Mouse (Mus musculus): Measurements from ENCODE around the gene Btbd35f13. TPM values are rescaled to one million over a fixed set of nuclear protein-coding genes. Genes with fewer than 3 reads are reported as not detected.
"Not testable (repeated sequence)": the region's sequence is repeated elsewhere in the genome, so short reads cannot be mapped to it uniquely, and the experiment has no call there.

Gene Btbd35f13
- not detected in 2 replicates for polyA plus RNA-seq (2015; fragmentation: Nextera tagmentation; extraction: Ambion mirVana)

GRCm38 (mm10) chrX:33656872-33657271, at the start of gene Btbd35f13:
Gene Btbd35f13, plus strand, starts transcription at chrX:33657172.
- H3K4me3 ChIP-seq (ENCODE audit: low read length); H3K4me1 ChIP-seq (ENCODE audit: control insufficient read depth, insufficient read depth, low read length); H3K9me3 ChIP-seq (replicated peaks; ENCODE audit: control insufficient read depth, low read length); H3K36me3 ChIP-seq (ENCODE audit: control insufficient read depth, insufficient read depth); H3K27me3 ChIP-seq (ENCODE audit: control insufficient read depth, insufficient read depth, low read length); H3K27ac ChIP-seq (ENCODE audit: low read length); H3K9ac ChIP-seq (ENCODE audit: low read length); ATAC-seq (replicated peaks; ENCODE audit: extremely low read depth, insufficient read depth, low FRiP score); H3K4me2 ChIP-seq (ENCODE audit: low read depth, low read length): not testable (repeated sequence)
- 86% methylated on average over 2 of the region's 3 CpGs for WGBS

GRCm38 (mm10) chrX:33702249-33702648, 45.3 kb downstream of the Btbd35f13 start, which contains the start of gene Btbd35f14:
Gene Btbd35f14, minus strand, starts transcription at chrX:33702349.
- not testable (repeated sequence) for ATAC-seq (replicated peaks; ENCODE audit: extremely low read depth, insufficient read depth, low FRiP score); H3K4me1 ChIP-seq (ENCODE audit: control insufficient read depth, insufficient read depth, low read length); H3K4me2 ChIP-seq (ENCODE audit: low read depth, low read length); H3K4me3 ChIP-seq (ENCODE audit: low read length); H3K9ac ChIP-seq (ENCODE audit: low read length); H3K27me3 ChIP-seq (ENCODE audit: control insufficient read depth, insufficient read depth, low read length); H3K9me3 ChIP-seq (replicated peaks; ENCODE audit: control insufficient read depth, low read length); H3K27ac ChIP-seq (ENCODE audit: low read length); H3K36me3 ChIP-seq (ENCODE audit: control insufficient read depth, insufficient read depth)
- no CpG with 5 or more reads among the region's 3 CpGs for WGBS

Other genes with a start within 250 kb of the Btbd35f13 start
- gene Btbd35f15, start 79.9 kb upstream of the Btbd35f13 start, polyA plus RNA-seq (2015; fragmentation: Nextera tagmentation; extraction: Ambion mirVana) = not detected in 2 replicates
- not detected in 2 replicates for gene Btbd35f14, start 45.2 kb downstream of the Btbd35f13 start, polyA plus RNA-seq (2015; fragmentation: Nextera tagmentation; extraction: Ambion mirVana)

Data from heart, embryonic 16.5 days (tissue).